Mouse (Mus musculus) embryonic fibroblast, embryonic 13.5 days (primary cell): ENCODE data around the gene Zfc3h1.

Experiments used
- CTCF ChIP-seq: IDR thresholded peaks from 2 replicates; pipeline ENCODE4 v1.5.1; 2011; ENCODE audit warnings: mild to moderate bottlenecking, control low read depth, low read length, moderate library complexity, borderline replicate concordance; ENCODE audit not compliant: insufficient read depth
- POLR2A ChIP-seq: IDR thresholded peaks from 2 replicates; pipeline ENCODE4 v1.6.1; 2011; ENCODE audit warnings: low read depth, mild to moderate bottlenecking, control low read depth, low read length, moderate library complexity

- TF ChIP-seq CTCF (no peak), POLR2A (no peak)
Observed at GRCm38 (mm10) chr10:115413496-115413895, 28.7 kb downstream of the Zfc3h1 start.
